Mouse (Mus musculus): ENCODE measurements at regions not wholly inside any gene's neighbourhood (a gene's known extent, or its start where the extent isn't known, plus 50 kb on each side); places are given as distances from the start of the nearest gene placed in this dataset.

- Histone ChIP-seq H3K4me3 (ENCODE audit: low read depth, low read length) (no peak overlapping the region), H3K9ac (ENCODE audit: low read length) (no peak overlapping the region), H3K27ac (ENCODE audit: low read depth, low read length) (no peak overlapping the region), H3K27me3 (ENCODE audit: control insufficient read depth, insufficient read depth, low read length) (no peaks in the 10 kb centered on the region), H3K4me1 (ENCODE audit: control insufficient read depth, insufficient read depth, low read length) (no peaks in the 10 kb centered on the region), H3K4me2 (ENCODE audit: low read depth) (no peak overlapping the region), H3K9me3 (ENCODE audit: control insufficient read depth, low read length) (no peaks in the 10 kb centered on the region), H3K36me3 (ENCODE audit: control insufficient read depth, insufficient read depth, low read length) (no peaks in the 10 kb centered on the region)
- 72% methylated on average over 3 of the region's 3 CpGs for WGBS
- DNase-seq (ENCODE audit: low spot score) = no peak
- no peak for ATAC-seq (ENCODE audit: insufficient read depth, low FRiP score, low TSS enrichment)
These were observed 505.9 kb upstream of the Zeb2 start for GRCm38 (mm10) chr2:45623056-45623455.

GRCm38 (mm10) chr2:45608926-45609325 lies 491.7 kb upstream of the Zeb2 start:
- no peaks in the 10 kb centered on the region for H3K4me1 ChIP-seq (ENCODE audit: control insufficient read depth, insufficient read depth, low read length)
- H3K4me2 ChIP-seq (ENCODE audit: low read depth) = no peak overlapping the region
- WGBS = 95% methylated on average over 1 of the region's 1 CpGs
- no peak overlapping the region for H3K4me3 ChIP-seq (ENCODE audit: low read depth, low read length)
- H3K36me3 ChIP-seq (ENCODE audit: control insufficient read depth, insufficient read depth, low read length) = no peaks in the 10 kb centered on the region
- no peaks in the 10 kb centered on the region for H3K27me3 ChIP-seq (ENCODE audit: control insufficient read depth, insufficient read depth, low read length)
- H3K27ac ChIP-seq (ENCODE audit: low read depth, low read length) = no peak overlapping the region
- no peak overlapping the region for H3K9ac ChIP-seq (ENCODE audit: low read length)
- DNase-seq (ENCODE audit: low spot score) = no peak
- H3K9me3 ChIP-seq (ENCODE audit: control insufficient read depth, low read length) = no peaks in the 10 kb centered on the region
- no peak for ATAC-seq (ENCODE audit: insufficient read depth, low FRiP score, low TSS enrichment)

- Histone ChIP-seq H3K9ac (ENCODE audit: low read length) (no peak overlapping the region), H3K4me3 (ENCODE audit: low read depth, low read length) (no peak overlapping the region), H3K27ac (ENCODE audit: low read depth, low read length) (no peak overlapping the region), H3K27me3 (ENCODE audit: control insufficient read depth, insufficient read depth, low read length) (no peaks in the 10 kb centered on the region), H3K4me1 (ENCODE audit: control insufficient read depth, insufficient read depth, low read length) (no peaks in the 10 kb centered on the region), H3K4me2 (ENCODE audit: low read depth) (no peak overlapping the region), H3K9me3 (ENCODE audit: control insufficient read depth, low read length) (no peaks in the 10 kb centered on the region), H3K36me3 (ENCODE audit: control insufficient read depth, insufficient read depth, low read length) (no peaks in the 10 kb centered on the region)
- no peak for ATAC-seq (ENCODE audit: insufficient read depth, low FRiP score, low TSS enrichment)
- DNase-seq (ENCODE audit: low spot score) = no peak
These were observed 490.2 kb upstream of the Zeb2 start for GRCm38 (mm10) chr2:45607393-45607792.

- H3K4me3 ChIP-seq (ENCODE audit: low read depth, low read length) = no peak overlapping the region
- no peak for ATAC-seq (ENCODE audit: insufficient read depth, low FRiP score, low TSS enrichment)
- H3K4me1 ChIP-seq (ENCODE audit: control insufficient read depth, insufficient read depth, low read length) = no peaks in the 10 kb centered on the region
- no peak overlapping the region for H3K9ac ChIP-seq (ENCODE audit: low read length)
- WGBS = 85% methylated on average over 6 of the region's 6 CpGs
- H3K36me3 ChIP-seq (ENCODE audit: control insufficient read depth, insufficient read depth, low read length) = no peaks in the 10 kb centered on the region
- no peak overlapping the region for H3K4me2 ChIP-seq (ENCODE audit: low read depth)
- H3K27me3 ChIP-seq (ENCODE audit: control insufficient read depth, insufficient read depth, low read length) = no peaks in the 10 kb centered on the region
- no peaks in the 10 kb centered on the region for H3K9me3 ChIP-seq (ENCODE audit: control insufficient read depth, low read length)
- no peak overlapping the region for H3K27ac ChIP-seq (ENCODE audit: low read depth, low read length)
- DNase-seq (ENCODE audit: low spot score) = no peak
These were observed 484.2 kb upstream of the Zeb2 start for GRCm38 (mm10) chr2:45601332-45601900.

GRCm38 (mm10) chr2:45593765-45594164 lies 476.6 kb upstream of the Zeb2 start:
- H3K4me1 ChIP-seq (ENCODE audit: control insufficient read depth, insufficient read depth, low read length) = no peaks in the 10 kb centered on the region
- 89% methylated on average over 4 of the region's 4 CpGs for WGBS
- H3K4me3 ChIP-seq (ENCODE audit: low read depth, low read length) = no peak overlapping the region
- no peaks in the 10 kb centered on the region for H3K9me3 ChIP-seq (ENCODE audit: control insufficient read depth, low read length)
- H3K36me3 ChIP-seq (ENCODE audit: control insufficient read depth, insufficient read depth, low read length) = no peaks in the 10 kb centered on the region
- H3K4me2 ChIP-seq (ENCODE audit: low read depth) = no peak overlapping the region
- ATAC-seq (ENCODE audit: insufficient read depth, low FRiP score, low TSS enrichment) = no peak
- no peaks in the 10 kb centered on the region for H3K27me3 ChIP-seq (ENCODE audit: control insufficient read depth, insufficient read depth, low read length)
- no peak overlapping the region for H3K9ac ChIP-seq (ENCODE audit: low read length)
- DNase-seq (ENCODE audit: low spot score) = no peak
- no peak overlapping the region for H3K27ac ChIP-seq (ENCODE audit: low read depth, low read length)

GRCm38 (mm10) chr2:45590980-45591379 lies 473.8 kb upstream of the Zeb2 start:
- H3K4me2 ChIP-seq (ENCODE audit: low read depth) = no peak overlapping the region

GRCm38 (mm10) chr2:45588248-45588647 lies 471.1 kb upstream of the Zeb2 start:
- Histone ChIP-seq H3K36me3 (ENCODE audit: control insufficient read depth, insufficient read depth, low read length) (no peaks in the 10 kb centered on the region), H3K4me2 (ENCODE audit: low read depth) (no peak overlapping the region), H3K27ac (ENCODE audit: low read depth, low read length) (no peak overlapping the region), H3K27me3 (ENCODE audit: control insufficient read depth, insufficient read depth, low read length) (no peaks in the 10 kb centered on the region), H3K4me3 (ENCODE audit: low read depth, low read length) (no peak overlapping the region), H3K9me3 (ENCODE audit: control insufficient read depth, low read length) (no peaks in the 10 kb centered on the region), H3K4me1 (ENCODE audit: control insufficient read depth, insufficient read depth, low read length) (no peaks in the 10 kb centered on the region), H3K9ac (ENCODE audit: low read length) (no peak overlapping the region)
- WGBS = 82% methylated on average over 2 of the region's 2 CpGs
- no peak for DNase-seq (ENCODE audit: low spot score)
- no peak for ATAC-seq (ENCODE audit: insufficient read depth, low FRiP score, low TSS enrichment)

More at GRCm38 (mm10) chr2:45590980-45591379, 473.8 kb upstream of the Zeb2 start:
- Histone ChIP-seq H3K4me3 (ENCODE audit: low read depth, low read length) (no peak overlapping the region), H3K27ac (ENCODE audit: low read depth, low read length) (no peak overlapping the region), H3K9me3 (ENCODE audit: control insufficient read depth, low read length) (no peaks in the 10 kb centered on the region), H3K36me3 (ENCODE audit: control insufficient read depth, insufficient read depth, low read length) (no peaks in the 10 kb centered on the region), H3K9ac (ENCODE audit: low read length) (no peak overlapping the region), H3K27me3 (ENCODE audit: control insufficient read depth, insufficient read depth, low read length) (no peaks in the 10 kb centered on the region), H3K4me1 (ENCODE audit: control insufficient read depth, insufficient read depth, low read length) (no peaks in the 10 kb centered on the region)
- DNase-seq (ENCODE audit: low spot score) = no peak
- WGBS = 88% methylated on average over 1 of the region's 1 CpGs
- ATAC-seq (ENCODE audit: insufficient read depth, low FRiP score, low TSS enrichment) = no peak

- Histone ChIP-seq H3K27me3 (ENCODE audit: control insufficient read depth, insufficient read depth, low read length) (no peaks in the 10 kb centered on the region), H3K9ac (ENCODE audit: low read length) (no peak overlapping the region), H3K4me2 (ENCODE audit: low read depth) (no peak overlapping the region), H3K9me3 (ENCODE audit: control insufficient read depth, low read length) (no peaks in the 10 kb centered on the region), H3K4me3 (ENCODE audit: low read depth, low read length) (no peak overlapping the region), H3K36me3 (ENCODE audit: control insufficient read depth, insufficient read depth, low read length) (no peaks in the 10 kb centered on the region), H3K27ac (ENCODE audit: low read depth, low read length) (no peak overlapping the region), H3K4me1 (ENCODE audit: control insufficient read depth, insufficient read depth, low read length) (no peaks in the 10 kb centered on the region)
- 70% methylated on average over 1 of the region's 1 CpGs for WGBS
- no peak for DNase-seq (ENCODE audit: low spot score)
- ATAC-seq (ENCODE audit: insufficient read depth, low FRiP score, low TSS enrichment) = no peak
These were observed 469.5 kb upstream of the Zeb2 start for GRCm38 (mm10) chr2:45586588-45587200.

- no peak overlapping the region for H3K4me2 ChIP-seq (ENCODE audit: low read depth)
- no peaks in the 10 kb centered on the region for H3K27me3 ChIP-seq (ENCODE audit: control insufficient read depth, insufficient read depth, low read length)
- no peak overlapping the region for H3K4me3 ChIP-seq (ENCODE audit: low read depth, low read length)
- DNase-seq (ENCODE audit: low spot score) (no peak), ATAC-seq (ENCODE audit: insufficient read depth, low FRiP score, low TSS enrichment) (no peak)
- 85% methylated on average over 4 of the region's 4 CpGs for WGBS
- no peak overlapping the region for H3K9ac ChIP-seq (ENCODE audit: low read length)
- no peaks in the 10 kb centered on the region for H3K9me3 ChIP-seq (ENCODE audit: control insufficient read depth, low read length)
- no peaks in the 10 kb centered on the region for H3K36me3 ChIP-seq (ENCODE audit: control insufficient read depth, insufficient read depth, low read length)
- no peaks in the 10 kb centered on the region for H3K4me1 ChIP-seq (ENCODE audit: control insufficient read depth, insufficient read depth, low read length)
- no peak overlapping the region for H3K27ac ChIP-seq (ENCODE audit: low read depth, low read length)
These were observed 464.3 kb upstream of the Zeb2 start for GRCm38 (mm10) chr2:45581549-45581925.
